Mouse (Mus musculus): Measurements from ENCODE around the gene Ppp1r21. TPM values are rescaled to one million over a fixed set of nuclear protein-coding genes. Genes with fewer than 3 reads are reported as not detected.

Gene Ppp1r21
- total and polyA plus RNA-seq, 3 experiments: 21.5 to 30.4 (median 27.7) TPM

DNA sequence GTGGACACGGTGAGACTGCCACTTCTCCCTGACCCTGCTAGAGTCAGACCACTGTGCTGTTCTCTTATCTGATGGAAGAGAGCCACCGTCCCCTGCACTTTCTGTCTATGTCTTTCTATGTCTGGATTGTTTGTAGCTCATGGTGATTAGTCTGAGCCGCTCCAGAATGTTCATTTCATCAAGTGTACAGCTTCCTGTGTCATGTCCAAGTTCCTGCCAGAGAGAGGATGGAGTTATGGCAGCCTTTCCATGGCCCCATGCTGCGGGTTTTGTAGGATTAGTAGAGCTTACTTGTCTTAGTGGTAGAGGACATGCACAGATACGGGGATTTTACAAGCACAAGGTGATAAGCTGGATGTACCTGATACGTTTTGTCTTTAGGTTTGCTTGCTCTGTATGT lies 50.6 kb downstream of the Ppp1r21 start:
- no peak for TF ChIP-seq RCOR1 (conservative IDR thresholded peaks at IDR 0.05; ENCODE audit: low read depth, low read length)
- no peak for TF ChIP-seq GABPA (IDR thresholded peaks at IDR 0.05; ENCODE audit: insufficient replicate concordance, low read depth, low read length)
- no peak for TF ChIP-seq POLR2AphosphoS2 (IDR thresholded peaks at IDR 0.05; ENCODE audit: low read depth, low read length)
- no peak for TF ChIP-seq NRF1 (IDR thresholded peaks at IDR 0.05; ENCODE audit: low read depth, low read length)
- no peak for TF ChIP-seq MXI1 (IDR thresholded peaks at IDR 0.05; ENCODE audit: low read depth, low read length)
- no peak for TF ChIP-seq ELF1 (IDR thresholded peaks at IDR 0.05; ENCODE audit: low read depth, low read length)
- Histone ChIP-seq H3K27me3 (replicated peaks) (no peaks in the 10 kb centered on the region), H3K79me2 (replicated peaks; ENCODE audit: control insufficient read depth, extremely low read depth, insufficient read depth, poor library complexity, severe bottlenecking) (no peaks in the 10 kb centered on the region), H3K36me3 (replicated peaks in 1 of 2; ENCODE audit: control insufficient read depth in 1 of 2, insufficient read depth in 1 of 2, low read length in 1 of 2) (peaks cover 63 to 71% of the 10 kb centered on the region in 2 experiments), H3K9me3 (replicated peaks; ENCODE audit: low read length) (peaks cover 11% of the 10 kb centered on the region), H3K9ac (ENCODE audit: insufficient read depth, low read depth) (no peak overlapping the region), H3K4me1 (ENCODE audit: control insufficient read depth in 1 of 2, insufficient read depth in 2 of 2) (peaks cover 21 to 50% of the 10 kb centered on the region in 2 experiments), H3K4me2 (ENCODE audit: insufficient read depth, low read depth, poor library complexity, severe bottlenecking) (no peak overlapping the region), H3K27ac (ENCODE audit: insufficient read depth, low read depth) (no peak overlapping the region), H3K4me3 (replicated peaks in 1 of 3; ENCODE audit: low read depth in 2 of 3, low read length in 2 of 3, poor library complexity in 1 of 3) (no peak overlapping the region)
- dilution Hi-C loops (cut with MboI; ENCODE audit: extremely low pct_ligation_motif_present, extremely low pct_unique_long_range_greater_than_20kb, low sequenced_read_pairs) (no loop called here), in situ Hi-C loops (cut with MboI; ENCODE audit: low pct_ligation_motif_present, low pct_unique_long_range_greater_than_20kb, low sequenced_read_pairs) (no loop called here)
- no peak for DNase-seq (ENCODE audit: extremely low read depth)

DNA sequence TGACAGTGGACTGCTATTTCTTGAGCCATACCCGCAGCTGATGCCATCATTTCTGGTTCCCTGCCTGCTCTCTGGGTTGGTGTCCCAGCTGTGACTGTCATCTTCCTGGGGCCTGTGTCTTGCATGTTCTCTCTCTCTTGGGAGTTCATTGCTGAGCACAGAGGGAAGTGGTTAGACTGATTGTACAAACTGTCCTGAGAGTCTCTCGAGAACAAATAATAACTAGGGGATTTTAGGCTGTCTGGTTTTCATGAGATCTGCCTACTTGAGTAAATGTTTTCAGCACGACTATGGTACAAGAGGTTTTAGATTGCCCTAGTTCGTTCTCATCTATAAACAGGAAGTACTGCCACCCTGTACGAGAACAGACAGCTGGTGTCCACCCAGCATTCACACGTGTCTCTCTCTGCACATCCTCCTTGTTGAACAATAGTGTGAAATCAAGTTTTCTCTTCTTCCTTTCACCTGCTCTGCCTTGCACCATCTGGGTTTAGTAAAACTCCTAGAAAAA lies 51.6 kb downstream of the Ppp1r21 start:
- peaks cover 64 to 71% of the 10 kb centered on the region in 2 experiments for H3K36me3 ChIP-seq (replicated peaks in 1 of 2; ENCODE audit: control insufficient read depth in 1 of 2, insufficient read depth in 1 of 2, low read length in 1 of 2)
- peak overlapping the region; percentile 16; the same call in 1 of the 2 replicates for H3K9ac ChIP-seq (ENCODE audit: insufficient read depth, low read depth)
- dilution Hi-C loops (cut with MboI; ENCODE audit: extremely low pct_ligation_motif_present, extremely low pct_unique_long_range_greater_than_20kb, low sequenced_read_pairs): no loop called here
- H3K4me2 ChIP-seq (ENCODE audit: insufficient read depth, low read depth, poor library complexity, severe bottlenecking): peak overlapping the region; percentile 44
- in situ Hi-C loops (cut with MboI; ENCODE audit: low pct_ligation_motif_present, low pct_unique_long_range_greater_than_20kb, low sequenced_read_pairs): no loop called here
- peak overlapping the region; percentile 83 for H3K27ac ChIP-seq (ENCODE audit: insufficient read depth, low read depth)
- peak; percentile 90 for DNase-seq (ENCODE audit: extremely low read depth)
- H3K9me3 ChIP-seq (replicated peaks; ENCODE audit: low read length): peaks cover 11% of the 10 kb centered on the region
- peaks cover 21 to 50% of the 10 kb centered on the region in 2 experiments for H3K4me1 ChIP-seq (ENCODE audit: control insufficient read depth in 1 of 2, insufficient read depth in 2 of 2)
- H3K4me3 ChIP-seq (replicated peaks in 1 of 3; ENCODE audit: low read depth in 2 of 3, low read length in 2 of 3, poor library complexity in 1 of 3): no peak overlapping the region
- H3K27me3 ChIP-seq (replicated peaks): no peaks in the 10 kb centered on the region
- no peaks in the 10 kb centered on the region for H3K79me2 ChIP-seq (replicated peaks; ENCODE audit: control insufficient read depth, extremely low read depth, insufficient read depth, poor library complexity, severe bottlenecking)
- TF ChIP-seq USF1 (IDR thresholded peaks at IDR 0.05; ENCODE audit: low read depth, low read length) (no peak), CHD1 (IDR thresholded peaks at IDR 0.05; ENCODE audit: low read depth, low read length) (no peak), SIN3A (IDR thresholded peaks at IDR 0.05; ENCODE audit: low read length) (peak; percentile 60; the same call in 1 of the 2 replicates), ZNF384 (IDR thresholded peaks at IDR 0.05; ENCODE audit: low read depth, low read length) (no peak), E2F4 (IDR thresholded peaks at IDR 0.05; ENCODE audit: insufficient replicate concordance, low read depth, low read length) (no peak), JUN (IDR thresholded peaks at IDR 0.05; ENCODE audit: insufficient read depth, low read depth, low read length) (no peak), MYC (IDR thresholded peaks at IDR 0.05; ENCODE audit: low read depth, low read length) (peak; percentile 82), MEF2A (IDR thresholded peaks at IDR 0.05; ENCODE audit: borderline replicate concordance, low read depth, low read length) (peak; percentile 81), PAX5 (IDR thresholded peaks at IDR 0.05; ENCODE audit: low read length) (no peak), TCF12 (IDR thresholded peaks at IDR 0.05; ENCODE audit: low read depth, low read length) (peak; percentile 66; the same call in 1 of the 2 replicates), CTCF (conservative IDR thresholded peaks at IDR 0.05 in 1 of 2, IDR thresholded peaks at IDR 0.05 in 1 of 2; ENCODE audit: low read depth in 2 of 2, low read length in 2 of 2) (no peak), GABPA (IDR thresholded peaks at IDR 0.05; ENCODE audit: insufficient replicate concordance, low read depth, low read length) (no peak), ELF1 (IDR thresholded peaks at IDR 0.05; ENCODE audit: low read depth, low read length) (peak; percentile 79), BHLHE40 (IDR thresholded peaks at IDR 0.05; ENCODE audit: low read depth, low read length) (peak; percentile 80), POLR2A (IDR thresholded peaks at IDR 0.05; ENCODE audit: low read depth, low read length) (no peak), HCFC1 (IDR thresholded peaks at IDR 0.05; ENCODE audit: low read depth, low read length) (peak; percentile 56), ETS1 (conservative IDR thresholded peaks at IDR 0.05; ENCODE audit: low read depth, low read length) (peak; percentile 84), USF2 (conservative IDR thresholded peaks at IDR 0.05; ENCODE audit: low read depth, low read length) (no peak), MAX (IDR thresholded peaks at IDR 0.05; ENCODE audit: low read length) (peak; percentile 91), MAFK (IDR thresholded peaks at IDR 0.05; ENCODE audit: insufficient replicate concordance, low read length) (0 out of 2 replicates have a peak, but pooled peaks have one; percentile 43), EP300 (IDR thresholded peaks at IDR 0.05; ENCODE audit: low read length) (peak; percentile 79), RCOR1 (conservative IDR thresholded peaks at IDR 0.05; ENCODE audit: low read depth, low read length) (0 out of 2 replicates have a peak, but pooled peaks have one; percentile 31), NRF1 (IDR thresholded peaks at IDR 0.05; ENCODE audit: low read depth, low read length) (no peak), MAZ (IDR thresholded peaks at IDR 0.05; ENCODE audit: low read depth, low read length) (peak; percentile 56; the same call in 1 of the 2 replicates), POLR2AphosphoS2 (IDR thresholded peaks at IDR 0.05; ENCODE audit: low read depth, low read length) (no peak), UBTF (IDR thresholded peaks at IDR 0.05; ENCODE audit: low read depth, low read length) (peak; percentile 99), JUND (conservative IDR thresholded peaks at IDR 0.05; ENCODE audit: low read depth, low read length) (no peak), NELFE (IDR thresholded peaks at IDR 0.05; ENCODE audit: low read depth, low read length) (no peak), CHD2 (IDR thresholded peaks at IDR 0.05; ENCODE audit: low read length) (peak; percentile 77), ZMIZ1 (IDR thresholded peaks at IDR 0.05; ENCODE audit: low read depth, low read length) (no peak), IRF4 (IDR thresholded peaks at IDR 0.05; ENCODE audit: low read depth, low read length) (peak; percentile 53; the same call in 1 of the 2 replicates)

Data from CH12.LX (cell line).